Mouse (Mus musculus): ENCODE measurements at regions not wholly inside any gene's neighbourhood (a gene's known extent, or its start where the extent isn't known, plus 50 kb on each side); places are given as distances from the start of the nearest gene placed in this dataset.

GRCm38 (mm10) chr1:149555355-149556007 lies 405.6 kb downstream of the Pla2g4a start:
- no peak for TF ChIP-seq CTCF (IDR thresholded peaks at IDR 0.05)
- no peak for TF ChIP-seq EP300 (IDR thresholded peaks at IDR 0.05)

Measured in lung, postnatal 0 days (tissue).